Mouse (Mus musculus) cerebellum, adult 9-10 months (tissue): ENCODE data around the gene Antxr2.

Experiments
- DNase-seq: peaks from one replicate; pipeline ENCODE4 v3.0.0; 2022

The Antxr2 gene

GRCm38 (mm10) chr5:98030902-98031641 is at the start of gene Antxr2:
Antxr2 (minus strand) TSS chr5:98031043.
- DNase-seq = no peak

GRCm38 (mm10) chr5:98076612-98077011 is 45.8 kb upstream of the Antxr2 start:
- no peak for DNase-seq

GRCm38 (mm10) chr5:98069191-98069590 is 38.3 kb upstream of the Antxr2 start:
- no peak for DNase-seq

GRCm38 (mm10) chr5:98055275-98055674 is 24.4 kb upstream of the Antxr2 start:
- DNase-seq = no peak

GRCm38 (mm10) chr5:98054834-98055233 is 24.0 kb upstream of the Antxr2 start:
- no peak for DNase-seq

- no peak for DNase-seq
These were observed 4.1 kb upstream of the Antxr2 start for GRCm38 (mm10) chr5:98034928-98035327.

- no peak for DNase-seq
These were observed 3.4 kb upstream of the Antxr2 start for GRCm38 (mm10) chr5:98034207-98034606.

- no peak for DNase-seq
These were observed 2.1 kb upstream of the Antxr2 start for GRCm38 (mm10) chr5:98032803-98033420.

- no peak for DNase-seq
These were observed 547 bp downstream of the Antxr2 start for GRCm38 (mm10) chr5:98030091-98030901.

- DNase-seq = no peak
These were observed 3.0 kb downstream of the Antxr2 start for GRCm38 (mm10) chr5:98027688-98028389.

- no peak for DNase-seq
These were observed 4.9 kb downstream of the Antxr2 start for GRCm38 (mm10) chr5:98025921-98026320.

GRCm38 (mm10) chr5:98024545-98024944 is 6.3 kb downstream of the Antxr2 start:
- DNase-seq = no peak

- DNase-seq = no peak
These were observed 9.3 kb downstream of the Antxr2 start for GRCm38 (mm10) chr5:98021518-98021917.

GRCm38 (mm10) chr5:98020658-98021057 is 10.2 kb downstream of the Antxr2 start:
- DNase-seq = no peak

- DNase-seq = no peak
These were observed 11.4 kb downstream of the Antxr2 start for GRCm38 (mm10) chr5:98019396-98019795.

- no peak for DNase-seq
These were observed 12.7 kb downstream of the Antxr2 start for GRCm38 (mm10) chr5:98018162-98018561.

- DNase-seq = no peak
These were observed 14.3 kb downstream of the Antxr2 start for GRCm38 (mm10) chr5:98016247-98017203.

GRCm38 (mm10) chr5:98005751-98006150 is 25.1 kb downstream of the Antxr2 start:
- DNase-seq = no peak

GRCm38 (mm10) chr5:97999261-97999824 is 31.5 kb downstream of the Antxr2 start:
- no peak for DNase-seq

GRCm38 (mm10) chr5:97996500-97997176 is 34.2 kb downstream of the Antxr2 start:
- DNase-seq = no peak

- DNase-seq = no peak
These were observed 35.0 kb downstream of the Antxr2 start for GRCm38 (mm10) chr5:97995881-97996280.
